Mouse (Mus musculus) limb, embryonic 14.5 days (tissue): ENCODE data around the gene Nkx1-1. TPM values are rescaled to one million over a fixed set of nuclear protein-coding genes. Genes with fewer than 3 reads are reported as not detected.
A peak's percentile ranks its signal among the peaks of the same experiment; 100 is the strongest.

Experiments
- ATAC-seq: fragments of 200-750 bp; cut with Nextera tagmentation; 2 replicates; pipeline ENCODE4 v1.8.0; 2017; ENCODE audit warnings: low read depth, moderate number of reproducible peaks, moderate TSS enrichment; ENCODE audit not compliant: low FRiP score
- DNase-seq: peaks from one replicate; pipeline ENCODE4 v3.0.0-alpha.2; 2015; ENCODE audit warnings: low spot score
- H3K27ac ChIP-seq: fragments of 300-500 bp; sonication (generic); replicated peaks from 2 replicates; pipeline ENCODE4 v1.5.1; 2014; ENCODE audit warnings: low read depth, mild to moderate bottlenecking, low read length, moderate library complexity, mixed read lengths
- H3K27me3 ChIP-seq: fragments of 300-500 bp; sonication (generic); 2 replicates; pipeline ENCODE4 v1.6.1; 2014; ENCODE audit warnings: low read length, mixed read lengths; ENCODE audit not compliant: control insufficient read depth, insufficient read depth
- H3K36me3 ChIP-seq: fragments of 300-500 bp; sonication (generic); 2 replicates; pipeline ENCODE4 v1.6.1; 2014; ENCODE audit warnings: mild to moderate bottlenecking, low read length, moderate library complexity, mixed read lengths; ENCODE audit not compliant: control insufficient read depth, insufficient read depth
- H3K4me1 ChIP-seq: fragments of 300-500 bp; sonication (generic); 2 replicates; pipeline ENCODE4 v1.6.1; 2014; ENCODE audit warnings: antibody characterized with exemption, low read length, mixed read lengths; ENCODE audit not compliant: control insufficient read depth, insufficient read depth
- H3K4me2 ChIP-seq: fragments of 300-500 bp; sonication (generic); replicated peaks from 2 replicates; pipeline ENCODE4 v1.6.1; 2014; ENCODE audit warnings: low read depth, mild to moderate bottlenecking, low read length, moderate library complexity; ENCODE audit not compliant: severe bottlenecking
- H3K4me3 ChIP-seq: fragments of 300-500 bp; sonication (generic); replicated peaks from 2 replicates; pipeline ENCODE4 v1.5.1; 2014; ENCODE audit warnings: low read length
- H3K9ac ChIP-seq: fragments of 300-500 bp; sonication (generic); 2 replicates; pipeline ENCODE4 v1.6.1; 2014; ENCODE audit warnings: mild to moderate bottlenecking, low read depth, low read length, moderate library complexity; ENCODE audit not compliant: severe bottlenecking
- H3K9me3 ChIP-seq: fragments of 300-500 bp; sonication (generic); 2 replicates; pipeline ENCODE4 v1.6.1; 2016; ENCODE audit warnings: low read length; ENCODE audit not compliant: control insufficient read depth
- POLR2A ChIP-seq: fragments of 200-500 bp; IDR thresholded peaks from 2 replicates; pipeline ENCODE4 v1.8.0; 2012; ENCODE audit warnings: inconsistent platforms, mild to moderate bottlenecking, moderate library complexity, borderline replicate concordance; ENCODE audit not compliant: insufficient read depth, insufficient read length; ENCODE audit errors: extremely low read depth
- WGBS: fragments of 180-500 bp; shearing (Covaris S2); extraction: QIAGEN DNeasy Blood & Tissue Kit; methylation state at CpG from one replicate; pipeline ENCODE4 v1.1.7; 2014; 5-methylcytosine and 5-hydroxymethylcytosine counted together
- polyA plus RNA-seq, 2 experiments: library from polyadenylated mRNA; depleted of rRNA in 1 of 2; stranded (reverse) in 1 of 2; unstranded in 1 of 2; fragments of >200 nt; fragmentation: Nextera tagmentation in 1 of 2; extraction: Ambion mirVana in 1 of 2; gene quantifications; 2 replicates each; pipeline versions ENCODE4 v1.2.1 to v1.2.3; 2012 to 2014

Gene Nkx1-1
- polyA plus RNA-seq, 2 experiments: not detected

GRCm38 (mm10) chr5:33430511-33431172, 3.1 kb downstream of the Nkx1-1 start:
- Histone ChIP-seq H3K4me3 (peak overlapping the region; percentile 24), H3K4me1 (peaks cover 15% of the 10 kb centered on the region), H3K36me3 (no peaks in the 10 kb centered on the region), H3K4me2 (peak overlapping the region; percentile 37), H3K27ac (no peak overlapping the region), H3K9me3 (no peaks in the 10 kb centered on the region), H3K27me3 (peaks cover 90% of the 10 kb centered on the region), H3K9ac (no peak overlapping the region)
- ATAC-seq: no peak
- no peak for DNase-seq
- 1% methylated on average over 58 of the region's 64 CpGs for WGBS
- TF ChIP-seq POLR2A: no peak

GRCm38 (mm10) chr5:33430106-33430505, 3.7 kb downstream of the Nkx1-1 start:
- peaks cover 15% of the 10 kb centered on the region for H3K4me1 ChIP-seq
- H3K27ac ChIP-seq: no peak overlapping the region
- no peak overlapping the region for H3K4me2 ChIP-seq
- H3K9ac ChIP-seq: no peak overlapping the region
- no peak for TF ChIP-seq POLR2A
- 1% methylated on average over 16 of the region's 16 CpGs for whole genome bisulfite sequencing
- H3K36me3 ChIP-seq: no peaks in the 10 kb centered on the region
- ATAC-seq (no peak), DNase-seq (no peak)
- no peaks in the 10 kb centered on the region for H3K9me3 ChIP-seq
- peaks cover 85% of the 10 kb centered on the region for H3K27me3 ChIP-seq
- H3K4me3 ChIP-seq: no peak overlapping the region; the same call in 1 of the 2 replicates

- H3K9ac ChIP-seq: no peak overlapping the region
- no peaks in the 10 kb centered on the region for H3K36me3 ChIP-seq
- H3K4me3 ChIP-seq: no peak overlapping the region
- H3K4me1 ChIP-seq: peaks cover 8% of the 10 kb centered on the region
- H3K27me3 ChIP-seq: peaks cover 59% of the 10 kb centered on the region
- no peak for TF ChIP-seq POLR2A
- no peaks in the 10 kb centered on the region for H3K9me3 ChIP-seq
- ATAC-seq: no peak
- DNase-seq: no peak
- H3K27ac ChIP-seq: no peak overlapping the region
- H3K4me2 ChIP-seq: no peak overlapping the region
Observed at GRCm38 (mm10) chr5:33427461-33427860, 6.3 kb downstream of the Nkx1-1 start.

GRCm38 (mm10) chr5:33420313-33420712, 13.5 kb downstream of the Nkx1-1 start:
- ATAC-seq: no peak
- 79% methylated on average over 3 of the region's 3 CpGs for WGBS

GRCm38 (mm10) chr5:33400819-33401218, 33.0 kb downstream of the Nkx1-1 start:
- WGBS: 48% methylated on average over 12 of the region's 12 CpGs
- ATAC-seq (no peak), DNase-seq (no peak)
- no peak overlapping the region for H3K4me3 ChIP-seq
- no peak for TF ChIP-seq POLR2A
- H3K9me3 ChIP-seq: no peaks in the 10 kb centered on the region
- H3K27ac ChIP-seq: no peak overlapping the region
- no peaks in the 10 kb centered on the region for H3K4me1 ChIP-seq
- H3K9ac ChIP-seq: no peak overlapping the region
- H3K36me3 ChIP-seq: peaks cover 15% of the 10 kb centered on the region
- H3K4me2 ChIP-seq: no peak overlapping the region
- no peaks in the 10 kb centered on the region for H3K27me3 ChIP-seq

More at GRCm38 (mm10) chr5:33420313-33420712, 13.5 kb downstream of the Nkx1-1 start:
- H3K9ac ChIP-seq: no peak overlapping the region
- no peaks in the 10 kb centered on the region for H3K9me3 ChIP-seq
- H3K4me2 ChIP-seq: no peak overlapping the region
- H3K36me3 ChIP-seq: peaks cover 12% of the 10 kb centered on the region; the same call in 1 of the 2 replicates
- DNase-seq: no peak
- no peak overlapping the region for H3K4me3 ChIP-seq
- no peaks in the 10 kb centered on the region for H3K27me3 ChIP-seq
- TF ChIP-seq POLR2A: no peak
- H3K27ac ChIP-seq: no peak overlapping the region
- H3K4me1 ChIP-seq: no peaks in the 10 kb centered on the region
